Mouse (Mus musculus) brain, embryonic 14.5 days (tissue): Measurements from ENCODE around the gene Tbc1d2b.

Experiments
- CTCF ChIP-seq: fragments of 200-500 bp; IDR thresholded peaks from 2 replicates; pipeline ENCODE4 v1.5.1; 2012; ENCODE audit warnings: inconsistent platforms, mild to moderate bottlenecking, moderate library complexity, borderline replicate concordance; ENCODE audit not compliant: insufficient read depth, insufficient read length; ENCODE audit errors: extremely low read depth
- POLR2A ChIP-seq: fragments of 200-500 bp; IDR thresholded peaks from 2 replicates; pipeline ENCODE4 v1.6.1; 2012; ENCODE audit warnings: mild to moderate bottlenecking, inconsistent platforms, borderline replicate concordance; ENCODE audit not compliant: poor library complexity, insufficient read depth, insufficient read length, severe bottlenecking; ENCODE audit errors: extremely low read depth

DNA sequence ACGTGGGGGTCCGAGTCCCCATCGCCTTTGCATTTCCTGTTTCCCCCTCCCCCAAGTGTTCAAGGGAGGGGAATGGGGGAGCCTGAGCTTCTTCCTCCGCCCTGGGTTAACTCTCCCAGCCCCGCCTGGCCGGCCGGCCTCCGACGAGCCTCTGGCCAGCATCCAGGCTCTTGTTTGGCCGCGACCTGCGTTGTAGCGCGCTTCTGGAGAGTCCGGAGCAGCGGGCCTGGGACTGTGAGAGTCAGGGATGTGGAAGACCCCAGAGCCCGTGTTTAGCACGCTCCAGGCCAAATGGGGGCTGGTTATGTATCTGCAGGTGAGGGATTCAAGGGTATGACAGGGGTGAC is 106.9 kb downstream of the Tbc1d2b start:
- TF ChIP-seq POLR2A (no peak), CTCF (no peak)
